Mouse (Mus musculus) stomach, embryonic 15.5 days (tissue): ENCODE data around the gene Bag3. TPM values are rescaled to one million over a fixed set of nuclear protein-coding genes. Genes with fewer than 3 reads are reported as not detected.
"Not testable (repeated sequence)": the region's sequence is repeated elsewhere in the genome, so short reads cannot be mapped to it uniquely, and the experiment has no call there.

Experiments
- ATAC-seq: fragments of 200-750 bp; cut with Nextera tagmentation; 2 replicates; pipeline ENCODE4 v1.8.0; 2017; ENCODE audit warnings: low read depth, moderate number of reproducible peaks, moderate TSS enrichment; ENCODE audit not compliant: insufficient read depth, low FRiP score
- H3K27ac ChIP-seq: fragments of 300-500 bp; sonication (generic); 2 replicates; pipeline ENCODE4 v1.5.1; 2015; ENCODE audit warnings: mild to moderate bottlenecking, inconsistent platforms
- H3K27me3 ChIP-seq: fragments of 300-500 bp; sonication (generic); replicated peaks from 2 replicates; pipeline ENCODE4 v1.6.1; 2015; ENCODE audit warnings: inconsistent platforms
- H3K36me3 ChIP-seq: fragments of 300-500 bp; sonication (generic); 2 replicates; pipeline ENCODE4 v1.6.1; 2015; ENCODE audit warnings: inconsistent platforms
- H3K4me1 ChIP-seq: fragments of 300-500 bp; sonication (generic); 2 replicates; pipeline ENCODE4 v1.6.1; 2015; ENCODE audit warnings: inconsistent platforms
- H3K4me2 ChIP-seq: fragments of 300-500 bp; sonication (generic); 2 replicates; pipeline ENCODE4 v1.6.1; 2015; ENCODE audit warnings: mild to moderate bottlenecking, inconsistent platforms
- H3K4me3 ChIP-seq: fragments of 300-500 bp; sonication (generic); replicated peaks from 2 replicates; pipeline ENCODE4 v1.5.1; 2015; ENCODE audit warnings: inconsistent platforms
- H3K9ac ChIP-seq: fragments of 300-500 bp; sonication (generic); 2 replicates; pipeline ENCODE4 v1.6.1; 2015; ENCODE audit warnings: inconsistent platforms
- H3K9me3 ChIP-seq: fragments of 300-500 bp; sonication (generic); 2 replicates; pipeline ENCODE4 v1.6.1; 2016; ENCODE audit warnings: inconsistent platforms
- WGBS: fragments of 180-500 bp; shearing (Covaris S2); methylation state at CpG from one replicate; pipeline ENCODE4 v1.1.7; 2015; 5-methylcytosine and 5-hydroxymethylcytosine counted together
- polyA plus RNA-seq: library from polyadenylated mRNA; unstranded; fragments of >200 nt; fragmentation: Nextera tagmentation; extraction: Ambion mirVana; gene quantifications from 2 replicates; pipeline ENCODE4 v1.2.1, GENCODE M21; 2015

Bag3 gene
- polyA plus RNA-seq, 1 experiment from 2014 or later, result 14.7 TPM

GRCm38 (mm10) chr7:128570657-128571056 is 47.2 kb downstream of the Bag3 start:
- 88% methylated on average over 7 of the region's 7 CpGs for WGBS
- H3K27me3 ChIP-seq, H3K4me2 ChIP-seq, ATAC-seq, H3K36me3 ChIP-seq, H3K9ac ChIP-seq, H3K9me3 ChIP-seq, H3K4me1 ChIP-seq, H3K4me3 ChIP-seq, H3K27ac ChIP-seq: not testable (repeated sequence)

GRCm38 (mm10) chr7:128572030-128572429 is 48.6 kb downstream of the Bag3 start:
- Histone ChIP-seq H3K27ac (no peak overlapping the region), H3K9me3 (no peaks in the 10 kb centered on the region), H3K4me2 (no peak overlapping the region), H3K9ac (no peak overlapping the region), H3K4me1 (no peaks in the 10 kb centered on the region), H3K36me3 (no peaks in the 10 kb centered on the region), H3K4me3 (no peak overlapping the region), H3K27me3 (no peaks in the 10 kb centered on the region)
- no peak for ATAC-seq
- 54% methylated on average over 4 of the region's 4 CpGs for WGBS

DNA sequence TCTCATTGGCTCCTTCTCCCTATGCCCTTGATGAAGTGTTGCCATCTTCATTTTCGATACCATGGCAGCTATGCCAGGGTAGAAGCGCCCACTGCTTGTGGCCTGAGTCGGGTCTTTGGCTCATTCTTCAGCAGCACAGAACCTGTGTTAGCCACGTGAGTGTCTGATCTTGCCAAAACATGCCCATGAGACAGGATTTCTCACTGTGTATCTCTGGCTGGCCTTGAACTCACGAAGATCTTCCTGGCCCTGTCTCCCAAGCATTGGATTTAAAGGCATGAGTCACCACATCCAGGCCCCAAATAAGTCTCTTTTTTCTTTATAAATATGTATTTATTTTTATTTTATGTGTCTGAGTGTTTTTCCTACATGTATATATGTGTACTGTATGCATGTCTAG is 51.8 kb downstream of the Bag3 start:
- 88% methylated on average over 5 of the region's 5 CpGs for WGBS
- no peak for ATAC-seq

DNA sequence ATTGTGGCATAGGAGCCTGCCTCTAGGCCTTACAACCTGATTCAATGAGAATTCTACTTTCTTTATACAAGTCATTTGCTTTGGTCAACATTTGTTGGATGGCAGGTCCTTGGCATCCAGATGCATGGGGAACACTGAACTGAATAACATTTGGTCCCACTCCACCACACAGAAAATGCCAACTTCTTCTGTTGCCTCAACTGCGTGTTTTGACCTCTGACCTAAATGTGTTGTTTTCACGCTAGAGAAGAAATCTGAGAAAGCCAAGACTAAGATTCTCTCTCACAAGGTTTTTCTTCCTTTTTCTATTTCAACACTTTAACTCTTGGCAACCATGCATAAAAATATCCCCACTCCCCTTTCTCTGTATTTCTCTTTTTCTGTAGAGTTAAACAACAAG is 52.4 kb downstream of the Bag3 start:
- H3K4me2 ChIP-seq, result no peak overlapping the region
- no peak overlapping the region for H3K4me3 ChIP-seq
- H3K9me3 ChIP-seq, result no peaks in the 10 kb centered on the region
- H3K4me1 ChIP-seq, result no peaks in the 10 kb centered on the region
- no peaks in the 10 kb centered on the region for H3K36me3 ChIP-seq
- no peak overlapping the region for H3K27ac ChIP-seq
- no peaks in the 10 kb centered on the region for H3K27me3 ChIP-seq
- ATAC-seq, result no peak
- no peak overlapping the region for H3K9ac ChIP-seq
- 79% methylated on average over 2 of the region's 2 CpGs for WGBS

More for the DNA sequence above, 51.8 kb downstream of the Bag3 start:
- Histone ChIP-seq H3K4me2 (no peak overlapping the region), H3K27me3 (no peaks in the 10 kb centered on the region), H3K9me3 (no peaks in the 10 kb centered on the region), H3K27ac (no peak overlapping the region), H3K36me3 (no peaks in the 10 kb centered on the region), H3K4me3 (no peak overlapping the region), H3K9ac (no peak overlapping the region), H3K4me1 (no peaks in the 10 kb centered on the region)

DNA sequence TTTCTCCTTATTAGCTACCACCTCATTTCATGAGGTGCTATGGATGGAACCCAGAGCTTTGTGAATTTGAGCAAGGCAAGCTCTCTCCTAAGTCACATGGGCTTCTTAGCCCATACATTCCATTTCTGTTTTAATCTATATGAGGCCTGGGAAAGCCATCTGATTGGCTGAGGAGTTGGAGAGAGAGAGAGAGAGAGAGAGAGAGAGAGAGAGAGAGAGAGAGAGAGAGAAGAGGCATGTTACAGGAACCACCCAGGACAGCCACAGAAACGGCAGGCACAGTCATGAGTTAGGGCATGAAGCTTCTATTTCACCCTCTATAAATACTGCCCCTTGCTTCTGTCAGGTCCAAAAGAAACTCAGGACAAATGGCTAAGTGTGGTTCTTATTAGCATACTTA is 54.2 kb downstream of the Bag3 start:
- Histone ChIP-seq H3K9me3 (no peaks in the 10 kb centered on the region), H3K9ac (no peak overlapping the region), H3K4me1 (0 out of 2 replicates have a peak, but pooled peaks cover 6% of the 10 kb centered on the region), H3K36me3 (no peaks in the 10 kb centered on the region), H3K27me3 (no peaks in the 10 kb centered on the region), H3K4me2 (no peak overlapping the region), H3K4me3 (no peak overlapping the region), H3K27ac (no peak overlapping the region)
- WGBS, result 25% methylated on average over 1 of the region's 1 CpGs
- no peak for ATAC-seq

- no peak overlapping the region for H3K27ac ChIP-seq
- H3K4me3 ChIP-seq, result no peak overlapping the region
- H3K4me1 ChIP-seq, result 0 out of 2 replicates have a peak, but pooled peaks cover 6% of the 10 kb centered on the region
- ATAC-seq, result no peak
- no peaks in the 10 kb centered on the region for H3K36me3 ChIP-seq
- no peaks in the 10 kb centered on the region for H3K27me3 ChIP-seq
- 69% methylated on average over 10 of the region's 10 CpGs for WGBS
- no peak overlapping the region for H3K9ac ChIP-seq
- H3K9me3 ChIP-seq, result no peaks in the 10 kb centered on the region
- H3K4me2 ChIP-seq, result no peak overlapping the region
Measured at GRCm38 (mm10) chr7:128578199-128578945, 55.0 kb downstream of the Bag3 start.

- no peaks in the 10 kb centered on the region for H3K27me3 ChIP-seq
- H3K9me3 ChIP-seq, result no peaks in the 10 kb centered on the region
- H3K27ac ChIP-seq, result no peak overlapping the region
- no peaks in the 10 kb centered on the region for H3K36me3 ChIP-seq
- no peak overlapping the region for H3K4me2 ChIP-seq
- H3K9ac ChIP-seq, result no peak overlapping the region
- no peak for ATAC-seq
- 0 out of 2 replicates have a peak, but pooled peaks cover 6% of the 10 kb centered on the region for H3K4me1 ChIP-seq
- WGBS, result 58% methylated on average over 2 of the region's 2 CpGs
- no peak overlapping the region for H3K4me3 ChIP-seq
Measured at GRCm38 (mm10) chr7:128579381-128579780, 56.0 kb downstream of the Bag3 start.

DNA sequence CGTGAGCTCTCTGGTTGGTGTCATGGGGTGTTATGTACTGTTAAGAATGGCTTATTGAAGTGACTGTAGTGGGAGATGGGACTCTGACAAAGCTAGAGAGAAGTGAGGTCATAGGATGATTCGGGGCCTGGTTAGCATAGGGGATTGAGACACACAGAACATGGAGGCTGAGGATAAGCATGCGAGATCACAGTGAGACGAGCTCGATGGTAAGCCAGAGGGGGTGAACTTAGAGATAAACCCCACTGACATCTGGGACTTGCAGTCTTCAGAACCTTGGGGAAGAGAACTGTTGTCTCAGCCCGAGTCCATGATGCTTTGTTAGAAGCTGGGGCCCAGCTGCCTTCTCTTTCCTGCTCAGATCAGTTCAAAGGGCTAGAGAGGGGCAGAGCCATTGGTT is 56.9 kb downstream of the Bag3 start:
- Histone ChIP-seq H3K27ac (no peak overlapping the region), H3K4me3 (no peak overlapping the region), H3K4me2 (no peak overlapping the region), H3K9ac (no peak overlapping the region), H3K36me3 (no peaks in the 10 kb centered on the region), H3K9me3 (no peaks in the 10 kb centered on the region), H3K27me3 (no peaks in the 10 kb centered on the region), H3K4me1 (0 out of 2 replicates have a peak, but pooled peaks cover 6% of the 10 kb centered on the region)
- no peak for ATAC-seq
- 87% methylated on average over 6 of the region's 6 CpGs for WGBS

DNA sequence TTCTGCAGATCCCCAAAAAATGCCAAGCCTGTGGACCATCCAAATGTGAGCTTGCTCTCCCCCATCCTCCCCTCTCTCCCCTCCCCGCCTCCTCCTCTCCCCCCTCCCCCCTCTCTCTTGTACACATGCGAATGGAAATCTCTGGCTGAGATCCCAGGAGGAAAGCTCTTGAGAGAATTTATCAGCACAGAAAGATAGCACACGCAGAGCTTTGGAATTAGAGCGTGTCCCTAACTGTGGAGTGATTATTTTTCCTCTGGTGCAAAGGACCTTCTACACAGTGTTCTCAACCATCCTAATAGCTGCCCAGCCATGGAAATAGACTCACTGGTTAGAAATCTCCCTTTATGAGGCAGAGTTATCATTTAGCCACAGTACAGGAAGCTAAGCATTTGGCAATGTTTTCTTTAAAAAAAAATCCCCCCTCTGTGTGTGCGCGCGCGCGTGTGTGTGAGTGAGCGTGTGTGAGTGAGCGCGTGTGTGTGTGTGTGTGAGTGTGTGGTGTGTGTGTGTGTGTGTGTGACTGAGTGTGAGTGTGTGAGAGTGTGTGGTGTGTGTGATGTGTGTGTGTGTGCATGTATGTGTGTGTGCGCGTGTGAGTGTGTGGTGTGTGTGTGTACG is 58.6 kb downstream of the Bag3 start:
- no peak overlapping the region for H3K27ac ChIP-seq

GRCm38 (mm10) chr7:128583213-128583948 is 60.0 kb downstream of the Bag3 start:
- Histone ChIP-seq H3K27ac (no peak overlapping the region), H3K9me3 (no peaks in the 10 kb centered on the region), H3K4me3 (no peak overlapping the region), H3K9ac (no peak overlapping the region), H3K4me1 (0 out of 2 replicates have a peak, but pooled peaks cover 6% of the 10 kb centered on the region), H3K4me2 (no peak overlapping the region), H3K36me3 (no peaks in the 10 kb centered on the region), H3K27me3 (no peaks in the 10 kb centered on the region)
- 71% methylated on average over 6 of the region's 6 CpGs for WGBS
- no peak for ATAC-seq

More for the DNA sequence above, 58.6 kb downstream of the Bag3 start:
- Histone ChIP-seq H3K4me2 (no peak overlapping the region), H3K36me3 (no peaks in the 10 kb centered on the region), H3K9me3 (no peaks in the 10 kb centered on the region), H3K4me3 (no peak overlapping the region), H3K27me3 (no peaks in the 10 kb centered on the region), H3K9ac (no peak overlapping the region), H3K4me1 (0 out of 2 replicates have a peak, but pooled peaks cover 6% of the 10 kb centered on the region)
- no peak for ATAC-seq
- WGBS, result 67% methylated on average over 15 of the region's 15 CpGs

DNA sequence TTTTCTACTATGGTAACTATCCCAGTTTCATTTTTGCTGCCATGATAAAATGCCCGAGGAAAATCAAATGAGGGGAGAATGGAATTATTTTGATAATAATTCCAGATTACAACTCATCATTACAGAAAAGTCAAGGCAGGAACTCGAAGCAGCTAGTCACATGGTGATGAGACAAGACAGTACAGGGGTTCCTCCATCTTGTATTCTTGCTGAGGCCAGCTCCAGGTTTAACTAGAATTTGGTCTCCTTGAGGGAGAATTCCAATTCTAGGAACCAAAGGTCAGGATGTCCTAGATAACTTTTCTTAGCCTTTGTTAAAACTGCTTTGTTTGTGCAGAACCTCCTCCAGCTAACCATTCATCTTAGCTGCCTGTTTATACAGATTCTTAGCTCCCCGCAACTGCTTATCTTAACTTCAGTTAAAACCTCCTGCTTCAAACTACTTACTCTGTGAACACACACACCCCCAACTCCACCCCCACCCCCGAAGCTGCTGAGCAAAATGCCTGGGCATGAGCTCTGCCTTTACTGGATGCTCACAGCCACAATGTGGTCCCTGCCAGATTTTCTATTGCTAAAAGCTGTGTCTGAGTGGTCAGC is 64.0 kb downstream of the Bag3 start:
- no peak overlapping the region for H3K9ac ChIP-seq
- H3K27ac ChIP-seq, result no peak overlapping the region
- H3K4me1 ChIP-seq, result peaks cover 3% of the 10 kb centered on the region; the same call in 1 of the 2 replicates
- no peak overlapping the region for H3K4me3 ChIP-seq
- no peak for ATAC-seq
- WGBS, result 39% methylated on average over 4 of the region's 4 CpGs
- no peaks in the 10 kb centered on the region for H3K9me3 ChIP-seq
- H3K36me3 ChIP-seq, result no peaks in the 10 kb centered on the region
- no peaks in the 10 kb centered on the region for H3K27me3 ChIP-seq
- H3K4me2 ChIP-seq, result no peak overlapping the region
